Mouse (Mus musculus): ENCODE data around the gene Vav2. TPM values are rescaled to one million over a fixed set of nuclear protein-coding genes. Genes with fewer than 3 reads are reported as not detected.

The Vav2 gene
- polyA plus RNA-seq, 1 experiment from 2014 or later, result 15.1 TPM

- 94% methylated on average over 2 of the region's 2 CpGs for WGBS
- Histone ChIP-seq H3K9me3 (no peaks in the 10 kb centered on the region), H3K4me3 (no peak overlapping the region), H3K9ac (no peak overlapping the region), H3K4me1 (replicated peaks) (peaks cover 47% of the 10 kb centered on the region), H3K4me2 (no peak overlapping the region), H3K27me3 (no peaks in the 10 kb centered on the region), H3K27ac (no peak overlapping the region), H3K36me3 (peaks cover 5% of the 10 kb centered on the region; the same call in 1 of the 2 replicates)
- ATAC-seq (ENCODE audit: low FRiP score), result no peak
These were observed 26.8 kb downstream of the Vav2 start for GRCm38 (mm10) chr2:27400083-27400482.

GRCm38 (mm10) chr2:27396656-27397440, 30.0 kb downstream of the Vav2 start:
- no peak overlapping the region for H3K4me3 ChIP-seq
- H3K27ac ChIP-seq, result peak overlapping the region; percentile 83
- H3K9me3 ChIP-seq, result no peaks in the 10 kb centered on the region
- peaks cover 5% of the 10 kb centered on the region; the same call in 1 of the 2 replicates for H3K36me3 ChIP-seq
- no peak overlapping the region for H3K9ac ChIP-seq
- H3K4me2 ChIP-seq, result no peak overlapping the region
- 58% methylated on average over 17 of the region's 17 CpGs for WGBS
- ATAC-seq (ENCODE audit: low FRiP score), result no peak
- no peaks in the 10 kb centered on the region for H3K27me3 ChIP-seq
- H3K4me1 ChIP-seq (replicated peaks), result peaks cover 59% of the 10 kb centered on the region

- Histone ChIP-seq H3K27me3 (no peaks in the 10 kb centered on the region), H3K4me1 (replicated peaks) (peaks cover 84% of the 10 kb centered on the region), H3K36me3 (peaks cover 2% of the 10 kb centered on the region; the same call in 1 of the 2 replicates), H3K27ac (0 out of 2 replicates have a peak overlapping the region, but pooled peaks have one; percentile 30), H3K9me3 (no peaks in the 10 kb centered on the region), H3K4me3 (no peak overlapping the region), H3K4me2 (no peak overlapping the region), H3K9ac (no peak overlapping the region)
- 56% methylated on average over 10 of the region's 10 CpGs for WGBS
- 0 out of 2 replicates have a peak, but pooled peaks have one; percentile 17 for ATAC-seq (ENCODE audit: low FRiP score)
These were observed 32.5 kb downstream of the Vav2 start for GRCm38 (mm10) chr2:27394158-27394832.

GRCm38 (mm10) chr2:27392278-27392677, 34.6 kb downstream of the Vav2 start:
- Histone ChIP-seq H3K4me3 (no peak overlapping the region), H3K9me3 (no peaks in the 10 kb centered on the region), H3K4me2 (no peak overlapping the region), H3K27ac (peak overlapping the region; percentile 8; the same call in 1 of the 2 replicates), H3K4me1 (replicated peaks) (peaks cover 85% of the 10 kb centered on the region), H3K9ac (no peak overlapping the region), H3K27me3 (no peaks in the 10 kb centered on the region), H3K36me3 (no peaks in the 10 kb centered on the region)
- no peak for ATAC-seq (ENCODE audit: low FRiP score)
- 36% methylated on average over 5 of the region's 5 CpGs for WGBS

GRCm38 (mm10) chr2:27390775-27391174, 36.1 kb downstream of the Vav2 start:
- Histone ChIP-seq H3K9ac (peak overlapping the region; percentile 49), H3K4me1 (replicated peaks) (peaks cover 70% of the 10 kb centered on the region), H3K4me2 (no peak overlapping the region), H3K27ac (no peak overlapping the region), H3K9me3 (no peaks in the 10 kb centered on the region), H3K27me3 (no peaks in the 10 kb centered on the region), H3K4me3 (no peak overlapping the region), H3K36me3 (peaks cover 9% of the 10 kb centered on the region; the same call in 1 of the 2 replicates)
- 52% methylated on average over 4 of the region's 4 CpGs for WGBS
- no peak for ATAC-seq (ENCODE audit: low FRiP score)

DNA sequence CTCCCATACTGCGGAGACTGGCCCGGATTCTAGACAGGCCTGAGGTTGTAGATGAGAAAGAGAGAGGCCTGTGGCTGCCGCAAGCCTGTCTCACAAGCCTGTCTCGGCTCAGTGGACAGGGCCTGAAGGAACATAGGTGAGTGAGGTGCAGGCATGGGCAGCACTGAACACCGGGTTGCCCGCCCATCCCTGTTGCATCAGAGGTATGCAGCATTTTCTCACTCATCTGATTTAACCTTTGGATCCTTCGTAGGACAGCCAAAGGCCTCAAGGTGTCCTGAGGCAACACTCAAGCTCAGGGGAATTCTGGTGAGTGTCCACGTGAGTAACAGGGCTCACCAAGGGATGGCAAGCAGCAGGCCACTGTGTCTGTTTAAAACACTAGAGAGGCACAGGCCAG, 36.5 kb downstream of the Vav2 start:
- Histone ChIP-seq H3K9me3 (no peaks in the 10 kb centered on the region), H3K27me3 (no peaks in the 10 kb centered on the region), H3K4me3 (no peak overlapping the region), H3K27ac (peak overlapping the region; percentile 30; the same call in 1 of the 2 replicates), H3K9ac (peak overlapping the region; percentile 49; the same call in 1 of the 2 replicates), H3K4me1 (replicated peaks) (peaks cover 66% of the 10 kb centered on the region), H3K36me3 (peaks cover 14% of the 10 kb centered on the region; the same call in 1 of the 2 replicates), H3K4me2 (no peak overlapping the region)
- ATAC-seq (ENCODE audit: low FRiP score), result no peak
- WGBS, result 78% methylated on average over 8 of the region's 8 CpGs

GRCm38 (mm10) chr2:27389272-27390162, 37.3 kb downstream of the Vav2 start:
- Histone ChIP-seq H3K4me1 (replicated peaks) (peaks cover 58% of the 10 kb centered on the region), H3K4me3 (no peak overlapping the region), H3K9ac (peak overlapping the region; percentile 49; the same call in 1 of the 2 replicates), H3K27me3 (no peaks in the 10 kb centered on the region), H3K9me3 (no peaks in the 10 kb centered on the region), H3K27ac (no peak overlapping the region), H3K36me3 (peaks cover 17% of the 10 kb centered on the region; the same call in 1 of the 2 replicates), H3K4me2 (no peak overlapping the region)
- ATAC-seq (ENCODE audit: low FRiP score), result no peak
- WGBS, result 54% methylated on average over 14 of the region's 14 CpGs

DNA sequence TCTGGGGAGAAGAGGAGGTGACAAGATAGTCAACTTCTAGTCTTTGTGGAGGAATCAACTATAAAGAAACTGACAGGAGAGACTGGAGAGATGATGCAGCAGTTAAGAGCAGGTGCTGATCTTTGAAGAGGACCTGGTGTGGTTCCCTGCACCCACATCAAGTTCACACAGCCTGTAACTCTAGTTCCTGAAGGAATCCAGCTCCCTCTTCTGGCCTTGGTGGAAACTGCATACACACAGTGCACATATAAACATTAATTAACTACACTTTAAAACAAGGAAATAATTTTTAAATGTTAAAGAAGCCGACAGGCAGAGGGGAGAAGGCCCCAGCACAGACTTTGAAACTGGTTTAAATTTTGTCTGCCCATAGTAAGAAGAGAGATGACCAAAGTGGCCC, 39.6 kb downstream of the Vav2 start:
- WGBS, result 95% methylated on average over 1 of the region's 1 CpGs
- H3K4me1 ChIP-seq (replicated peaks), result peaks cover 36% of the 10 kb centered on the region
- no peaks in the 10 kb centered on the region for H3K27me3 ChIP-seq
- peaks cover 23% of the 10 kb centered on the region for H3K36me3 ChIP-seq
- no peak overlapping the region for H3K9ac ChIP-seq
- ATAC-seq (ENCODE audit: low FRiP score), result no peak
- no peak overlapping the region for H3K27ac ChIP-seq
- no peak overlapping the region for H3K4me2 ChIP-seq
- H3K4me3 ChIP-seq, result no peak overlapping the region
- H3K9me3 ChIP-seq, result no peaks in the 10 kb centered on the region

- H3K27ac ChIP-seq, result no peak overlapping the region
- no peak for ATAC-seq (ENCODE audit: low FRiP score)
- H3K36me3 ChIP-seq, result peaks cover 23% of the 10 kb centered on the region
- no peaks in the 10 kb centered on the region for H3K9me3 ChIP-seq
- peaks cover 44% of the 10 kb centered on the region for H3K4me1 ChIP-seq (replicated peaks)
- H3K4me3 ChIP-seq, result no peak overlapping the region
- no peak overlapping the region for H3K9ac ChIP-seq
- WGBS, result 78% methylated on average over 4 of the region's 4 CpGs
- no peaks in the 10 kb centered on the region for H3K27me3 ChIP-seq
- H3K4me2 ChIP-seq, result no peak overlapping the region
These were observed 45.1 kb downstream of the Vav2 start for GRCm38 (mm10) chr2:27381698-27382097.

GRCm38 (mm10) chr2:27381254-27381653, 45.6 kb downstream of the Vav2 start:
- Histone ChIP-seq H3K4me3 (no peak overlapping the region), H3K4me2 (no peak overlapping the region), H3K9ac (no peak overlapping the region), H3K36me3 (peaks cover 19% of the 10 kb centered on the region), H3K9me3 (no peaks in the 10 kb centered on the region), H3K4me1 (replicated peaks) (peaks cover 49% of the 10 kb centered on the region), H3K27me3 (no peaks in the 10 kb centered on the region), H3K27ac (no peak overlapping the region)
- no peak for ATAC-seq (ENCODE audit: low FRiP score)
- WGBS, result 89% methylated on average over 3 of the region's 3 CpGs

DNA sequence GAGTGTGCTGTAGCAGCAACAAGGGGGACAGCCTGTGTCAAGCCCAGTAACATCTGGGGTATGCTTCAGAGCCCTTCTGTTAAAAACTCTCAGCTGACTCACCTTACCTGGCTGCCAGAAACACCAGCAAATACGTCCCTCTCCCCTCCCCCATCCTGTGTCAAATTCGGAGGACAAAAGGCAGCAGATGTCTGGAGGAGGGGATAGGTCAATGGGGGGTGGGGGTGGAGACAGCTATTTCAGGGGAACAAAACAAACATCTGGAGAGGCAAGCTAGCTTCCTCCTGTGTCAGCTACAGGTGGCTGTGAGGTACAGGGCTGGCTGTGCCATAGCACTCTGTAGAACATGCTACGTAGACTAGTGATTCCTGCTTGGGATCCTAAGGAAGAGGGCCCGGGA, 49.0 kb downstream of the Vav2 start:
- H3K27ac ChIP-seq, result peak overlapping the region; percentile 83; the same call in 1 of the 2 replicates
- H3K4me2 ChIP-seq, result no peak overlapping the region
- H3K4me1 ChIP-seq (replicated peaks), result peaks cover 75% of the 10 kb centered on the region
- H3K9ac ChIP-seq, result no peak overlapping the region
- ATAC-seq (ENCODE audit: low FRiP score), result no peak
- 18% methylated on average over 4 of the region's 4 CpGs for WGBS
- no peaks in the 10 kb centered on the region for H3K36me3 ChIP-seq
- H3K4me3 ChIP-seq, result no peak overlapping the region
- H3K27me3 ChIP-seq, result no peaks in the 10 kb centered on the region
- H3K9me3 ChIP-seq, result no peaks in the 10 kb centered on the region

DNA sequence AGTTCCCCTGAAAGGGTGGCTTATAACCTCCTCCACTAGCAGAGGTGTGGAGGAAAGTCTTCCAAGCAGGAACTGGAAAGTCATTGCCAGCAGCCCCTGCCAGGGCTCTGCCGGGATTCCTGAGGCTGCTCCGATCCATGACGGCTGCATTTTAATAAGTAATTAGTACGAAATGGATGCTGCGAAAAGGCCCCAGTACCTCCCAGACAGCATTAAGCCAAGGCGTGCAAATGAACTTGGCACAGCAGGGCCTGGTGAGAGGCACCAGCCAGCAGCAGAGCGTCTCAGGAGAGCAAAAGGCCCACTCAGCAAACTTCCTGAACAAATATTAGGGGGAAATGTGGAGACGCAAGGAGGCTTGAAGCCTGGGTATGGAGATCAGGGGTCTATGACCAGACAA, 49.7 kb downstream of the Vav2 start:
- Histone ChIP-seq H3K36me3 (no peaks in the 10 kb centered on the region), H3K27ac (peak overlapping the region; percentile 83), H3K9ac (no peak overlapping the region), H3K4me1 (replicated peaks) (peaks cover 80% of the 10 kb centered on the region), H3K4me2 (no peak overlapping the region), H3K4me3 (no peak overlapping the region), H3K27me3 (no peaks in the 10 kb centered on the region), H3K9me3 (no peaks in the 10 kb centered on the region)
- ATAC-seq (ENCODE audit: low FRiP score), result peak; percentile 10; the same call in 1 of the 2 replicates
- 24% methylated on average over 8 of the region's 8 CpGs for WGBS

Data from hindbrain, embryonic 13.5 days (tissue).